Mouse (Mus musculus): ENCODE measurements around the gene Tusc2.
A peak's percentile ranks its signal among the peaks of the same experiment; 100 is the strongest.
"Not testable (repeated sequence)": the region's sequence is repeated elsewhere in the genome, so short reads cannot be mapped to it uniquely, and the experiment has no call there.

Tusc2 gene

GRCm38 (mm10) chr9:107568331-107569261, 5.5 kb downstream of the Tusc2 start:
- DNase-seq (ENCODE audit: low read depth, low spot score), result peak; percentile 63

DNA sequence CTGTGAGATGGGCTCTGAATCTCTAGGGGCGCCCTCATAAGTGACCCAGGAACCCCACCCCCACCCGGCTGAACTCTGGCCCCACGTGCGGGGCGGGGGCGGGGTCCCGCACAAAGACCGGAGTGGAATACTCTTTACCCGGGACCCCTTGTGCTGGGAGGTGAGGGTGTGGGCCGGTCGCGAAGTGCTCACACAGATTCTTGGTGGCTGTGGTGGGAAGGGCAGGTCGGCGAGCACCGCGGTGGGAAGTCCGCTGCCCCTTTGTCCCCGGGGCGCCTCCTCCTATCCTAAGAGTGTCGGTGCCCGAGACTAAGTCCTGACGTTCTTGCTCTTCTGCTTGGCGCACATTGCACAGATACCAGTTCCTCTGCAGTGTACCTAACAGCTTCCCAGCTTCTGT, 6.2 kb downstream of the Tusc2 start:
- no peak for DNase-seq (ENCODE audit: low read depth, low spot score)

- no peak for DNase-seq (ENCODE audit: low read depth, low spot score)
These were observed 7.0 kb downstream of the Tusc2 start for GRCm38 (mm10) chr9:107570016-107570415.

GRCm38 (mm10) chr9:107570845-107571244, 7.8 kb downstream of the Tusc2 start:
- no peak for DNase-seq (ENCODE audit: low read depth, low spot score)

- DNase-seq (ENCODE audit: low read depth, low spot score), result no peak
These were observed 8.7 kb downstream of the Tusc2 start for GRCm38 (mm10) chr9:107571534-107572326.

- no peak for DNase-seq (ENCODE audit: low read depth, low spot score)
These were observed 9.2 kb downstream of the Tusc2 start for GRCm38 (mm10) chr9:107572327-107572662.

DNA sequence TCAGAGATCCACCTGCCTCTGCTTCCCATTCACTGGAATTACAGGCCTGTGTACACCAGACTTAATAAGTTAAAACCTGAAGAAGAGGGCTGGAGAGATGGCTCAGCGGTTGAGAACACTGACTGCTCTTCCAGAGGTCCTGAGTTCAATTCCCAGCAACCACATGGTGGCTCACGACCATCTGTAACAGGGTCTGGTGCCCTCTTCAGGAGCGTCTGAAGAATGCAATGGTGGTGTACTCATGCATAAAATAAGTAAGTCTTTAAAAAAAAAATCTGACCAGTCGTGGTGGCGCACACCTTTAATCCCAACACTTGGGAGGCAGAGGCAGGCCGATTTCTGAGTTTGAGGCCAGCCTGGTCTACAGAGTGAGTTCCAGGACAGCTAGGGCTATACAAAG, 10.7 kb downstream of the Tusc2 start:
- not testable (repeated sequence) for DNase-seq (ENCODE audit: low read depth, low spot score)

GRCm38 (mm10) chr9:107575579-107576356, 12.7 kb downstream of the Tusc2 start:
- DNase-seq (ENCODE audit: low read depth, low spot score), result no peak

DNA sequence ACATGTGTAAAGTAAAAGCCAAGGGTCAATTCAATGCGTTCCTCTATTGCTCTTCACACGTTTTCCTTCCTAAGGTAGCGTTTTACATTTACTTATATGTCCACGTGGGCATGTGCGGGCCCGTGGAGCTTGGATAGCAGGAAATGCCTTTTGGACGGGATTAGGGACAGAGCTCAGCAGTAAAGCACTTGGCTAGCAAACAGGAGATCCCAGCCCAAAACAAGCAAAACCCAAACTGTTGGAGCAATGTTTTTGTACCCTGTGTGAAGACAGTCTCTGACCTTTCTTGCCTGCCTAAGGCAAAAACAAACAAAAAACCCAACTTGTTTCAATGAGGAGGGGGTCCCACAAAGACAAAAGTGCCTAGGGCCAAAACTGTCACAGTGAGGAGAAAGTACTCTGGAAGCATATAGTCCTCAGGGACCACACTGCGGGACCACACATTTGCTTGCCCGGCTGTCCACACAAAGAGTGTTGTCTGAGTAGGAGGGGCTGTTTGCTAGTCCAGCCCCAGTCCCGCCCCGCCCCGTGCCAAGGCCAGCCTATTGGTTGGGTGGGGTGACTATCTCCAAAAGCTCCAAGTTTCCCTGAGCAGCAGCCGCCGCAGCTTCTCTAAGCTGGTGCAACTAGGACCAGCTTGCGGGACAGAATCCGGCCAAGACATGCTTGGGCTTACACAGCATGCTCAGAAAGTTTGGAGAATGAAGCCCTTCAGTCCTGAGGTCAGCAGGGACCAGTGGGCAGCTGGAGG, 13.5 kb downstream of the Tusc2 start, which contains the start of gene Hyal1:
Hyal1 (plus strand) TSS at position 571 of the 751 bp plus-strand sequence.
- no peak for DNase-seq (ENCODE audit: low read depth, low spot score)

DNA sequence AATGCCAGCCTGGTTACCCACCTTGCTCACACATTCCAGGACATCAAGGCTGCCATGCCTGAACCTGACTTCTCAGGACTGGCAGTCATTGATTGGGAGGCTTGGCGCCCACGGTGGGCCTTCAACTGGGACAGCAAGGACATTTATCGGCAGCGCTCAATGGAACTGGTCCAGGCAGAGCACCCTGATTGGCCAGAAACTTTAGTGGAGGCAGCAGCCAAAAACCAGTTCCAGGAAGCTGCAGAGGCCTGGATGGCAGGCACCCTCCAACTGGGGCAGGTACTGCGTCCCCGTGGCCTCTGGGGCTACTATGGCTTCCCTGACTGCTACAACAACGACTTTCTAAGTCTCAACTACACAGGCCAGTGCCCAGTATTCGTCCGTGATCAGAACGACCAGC, 14.8 kb downstream of the Tusc2 start:
- DNase-seq (ENCODE audit: low read depth, low spot score), result no peak

DNA sequence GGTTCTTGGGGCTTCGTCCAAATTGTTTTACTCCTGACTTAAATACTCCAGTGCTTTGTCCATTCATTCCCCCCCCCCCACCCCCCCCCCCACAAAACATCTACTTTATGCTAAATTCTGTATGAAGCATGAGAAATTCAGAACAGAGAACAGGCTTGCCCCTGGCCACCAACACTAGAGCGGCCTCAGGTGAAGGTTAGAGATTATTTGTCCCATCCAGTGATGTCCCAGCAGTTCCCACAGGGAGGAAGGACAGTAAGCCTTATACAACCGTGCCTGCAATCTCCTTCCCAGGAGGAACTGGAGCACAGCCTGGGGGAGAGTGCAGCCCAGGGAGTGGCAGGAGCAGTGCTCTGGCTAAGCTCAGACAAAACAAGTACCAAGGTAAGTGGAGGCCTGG, 15.5 kb downstream of the Tusc2 start, which contains the start of gene Naa80:
Naa80 (plus strand) TSS at position 301 of the 400 bp plus-strand sequence.
- no peak for DNase-seq (ENCODE audit: low read depth, low spot score)

DNA sequence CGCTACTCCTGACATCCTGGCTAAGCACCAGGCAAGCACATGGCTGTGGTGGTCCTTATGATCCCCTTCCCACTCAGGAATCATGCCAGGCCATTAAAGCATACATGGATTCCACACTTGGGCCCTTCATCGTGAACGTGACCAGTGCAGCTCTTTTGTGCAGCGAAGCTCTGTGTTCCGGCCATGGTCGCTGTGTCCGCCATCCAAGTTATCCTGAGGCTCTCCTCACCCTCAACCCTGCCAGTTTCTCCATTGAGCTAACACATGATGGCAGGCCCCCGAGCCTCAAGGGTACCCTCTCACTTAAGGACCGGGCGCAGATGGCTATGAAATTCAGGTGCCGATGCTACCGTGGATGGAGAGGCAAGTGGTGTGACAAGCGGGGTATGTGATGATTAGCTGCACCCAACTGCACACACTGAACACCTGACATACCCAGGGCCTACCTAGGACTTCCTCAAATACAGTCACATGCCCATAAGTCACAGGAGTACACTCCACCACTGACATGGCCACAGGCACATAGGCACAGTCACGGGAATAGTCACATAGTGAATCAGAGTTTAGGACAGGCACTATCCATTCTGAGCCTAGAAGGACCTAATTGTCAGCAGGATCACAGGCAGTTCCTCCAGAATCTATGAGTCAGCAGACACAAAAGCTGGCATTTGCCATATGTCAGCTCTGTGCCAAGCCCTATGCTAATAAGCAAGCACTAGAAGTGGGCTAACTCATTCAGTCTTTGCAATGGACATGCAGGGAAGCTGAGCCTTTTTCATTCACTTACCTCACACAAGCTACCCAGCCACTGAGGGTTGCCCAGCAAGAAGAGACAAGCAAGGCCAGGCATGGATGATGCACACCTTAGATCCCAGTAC, 16.2 kb downstream of the Tusc2 start:
- no peak for DNase-seq (ENCODE audit: low read depth, low spot score)

- DNase-seq (ENCODE audit: low read depth, low spot score), result no peak
These were observed 17.7 kb downstream of the Tusc2 start, which contains the start of gene Hyal3 for GRCm38 (mm10) chr9:107580501-107581317. Gene Hyal3, plus strand, starts transcription at chr9:107580818.

- DNase-seq (ENCODE audit: low read depth, low spot score), result no peak
These were observed 18.5 kb downstream of the Tusc2 start for GRCm38 (mm10) chr9:107581584-107581983.

DNA sequence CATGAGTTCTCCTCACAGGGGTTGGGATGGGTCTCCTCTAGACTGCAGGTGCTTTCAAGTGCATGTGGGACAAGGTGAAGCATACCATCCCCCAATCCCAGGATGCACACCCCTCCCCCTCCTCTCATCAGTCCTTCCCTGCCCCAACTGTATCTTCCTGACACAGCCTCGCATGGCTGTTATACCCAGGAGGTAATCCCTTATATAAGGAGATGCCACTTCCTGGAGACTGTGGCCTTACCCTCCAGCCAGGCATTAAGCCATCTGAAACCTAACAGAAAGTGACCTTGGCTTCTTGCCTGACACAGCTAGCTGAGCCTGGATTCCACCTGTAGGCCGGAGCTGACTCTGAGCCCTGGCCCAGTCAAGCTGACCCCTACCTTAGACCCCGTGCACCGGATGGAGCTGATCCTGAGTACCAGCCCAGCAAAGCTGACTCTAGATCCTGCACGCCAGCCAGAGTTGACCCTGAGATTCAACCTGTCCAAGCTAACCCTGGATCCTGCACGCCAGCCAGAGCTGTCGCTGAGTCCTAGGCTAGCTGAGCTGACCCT, 19.5 kb downstream of the Tusc2 start:
- DNase-seq (ENCODE audit: low read depth, low spot score), result no peak

GRCm38 (mm10) chr9:107583174-107583573, 20.1 kb downstream of the Tusc2 start:
- no peak for DNase-seq (ENCODE audit: low read depth, low spot score)

- no peak for DNase-seq (ENCODE audit: low read depth, low spot score)
These were observed 23.4 kb downstream of the Tusc2 start for GRCm38 (mm10) chr9:107586504-107586903.

- DNase-seq (ENCODE audit: low read depth, low spot score), result peak; percentile 95
These were observed 24.1 kb downstream of the Tusc2 start, which contains the start of gene Ifrd2 for GRCm38 (mm10) chr9:107586974-107587832. Gene Ifrd2, plus strand, starts transcription at chr9:107587642.
